Mouse (Mus musculus) E14TG2a.4 (cell line): ENCODE measurements around the gene Adamts13.

Source experiments
- H3K27me3 ChIP-seq: 2 replicates; pipeline ENCODE4 v1.6.1; 2014; ENCODE audit warnings: low read length, control low read depth; ENCODE audit not compliant: insufficient read depth
- H3K36me3 ChIP-seq: 2 replicates; pipeline ENCODE4 v1.6.1; 2014; ENCODE audit warnings: low read length, control low read depth; ENCODE audit not compliant: insufficient read depth
- H3K4me1 ChIP-seq: replicated peaks from 2 replicates; pipeline ENCODE4 v1.6.1; 2014; ENCODE audit warnings: low read depth, low read length, control low read depth
- H3K4me3 ChIP-seq: replicated peaks from 2 replicates; pipeline ENCODE4 v1.5.1; 2014; ENCODE audit warnings: mild to moderate bottlenecking, low read length
- H3K9me3 ChIP-seq: 2 replicates; pipeline ENCODE4 v1.6.1; 2014; ENCODE audit warnings: low read length, control low read depth
- CTCF ChIP-seq: conservative IDR thresholded peaks from 2 replicates; pipeline ENCODE4 v1.5.1; 2014; ENCODE audit warnings: low read length
- NANOG ChIP-seq: IDR thresholded peaks from 2 replicates; pipeline ENCODE4 v1.6.1; 2014; ENCODE audit warnings: borderline replicate concordance, low read length, mixed read lengths
- POU5F1 ChIP-seq: IDR thresholded peaks from 2 replicates; pipeline ENCODE4 v1.6.1; 2014; ENCODE audit warnings: low read length, borderline replicate concordance

Adamts13 gene

DNA sequence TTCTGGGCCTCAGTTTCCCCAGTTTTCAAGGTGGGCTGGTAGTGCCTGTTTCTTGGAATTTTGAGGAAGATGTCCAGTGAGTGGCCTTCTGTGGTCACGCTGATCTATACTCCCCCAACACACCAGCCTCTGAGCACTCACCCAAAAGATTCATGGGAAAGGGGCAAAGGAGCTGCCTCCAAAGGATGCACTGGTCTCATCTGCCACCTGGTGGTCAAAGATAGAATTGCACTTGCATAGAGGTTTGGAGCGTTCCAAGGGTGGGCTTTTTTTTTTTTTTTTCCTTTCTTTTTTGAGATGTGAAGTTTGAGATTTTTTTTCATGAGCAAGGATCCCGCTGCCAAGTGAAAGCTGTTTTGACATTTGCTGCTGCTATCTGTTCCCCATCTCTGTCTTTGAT is 65.4 kb downstream of the Adamts13 start:
- Histone ChIP-seq H3K4me3 (no peak overlapping the region), H3K4me1 (peaks cover 14% of the 10 kb centered on the region), H3K9me3 (no peaks in the 10 kb centered on the region), H3K36me3 (no peaks in the 10 kb centered on the region), H3K27me3 (0 out of 2 replicates have a peak, but pooled peaks cover 3% of the 10 kb centered on the region)
- no peak for TF ChIP-seq NANOG
- TF ChIP-seq CTCF = peak; percentile 98
- no peak for TF ChIP-seq POU5F1

GRCm38 (mm10) chr2:27039286-27039685 is 66.1 kb downstream of the Adamts13 start:
- peak; percentile 60 for TF ChIP-seq CTCF
- no peak for TF ChIP-seq POU5F1
- no peaks in the 10 kb centered on the region for H3K36me3 ChIP-seq
- no peaks in the 10 kb centered on the region for H3K9me3 ChIP-seq
- H3K27me3 ChIP-seq = 0 out of 2 replicates have a peak, but pooled peaks cover 3% of the 10 kb centered on the region
- H3K4me1 ChIP-seq = peaks cover 14% of the 10 kb centered on the region
- H3K4me3 ChIP-seq = no peak overlapping the region

- H3K4me3 ChIP-seq = no peak overlapping the region
- H3K9me3 ChIP-seq = no peaks in the 10 kb centered on the region
- peaks cover 6% of the 10 kb centered on the region for H3K4me1 ChIP-seq
- no peaks in the 10 kb centered on the region for H3K36me3 ChIP-seq
- H3K27me3 ChIP-seq = no peaks in the 10 kb centered on the region
- TF ChIP-seq POU5F1 (no peak), NANOG (no peak), CTCF (no peak)
Observed at GRCm38 (mm10) chr2:27042131-27042844, 69.1 kb downstream of the Adamts13 start.

DNA sequence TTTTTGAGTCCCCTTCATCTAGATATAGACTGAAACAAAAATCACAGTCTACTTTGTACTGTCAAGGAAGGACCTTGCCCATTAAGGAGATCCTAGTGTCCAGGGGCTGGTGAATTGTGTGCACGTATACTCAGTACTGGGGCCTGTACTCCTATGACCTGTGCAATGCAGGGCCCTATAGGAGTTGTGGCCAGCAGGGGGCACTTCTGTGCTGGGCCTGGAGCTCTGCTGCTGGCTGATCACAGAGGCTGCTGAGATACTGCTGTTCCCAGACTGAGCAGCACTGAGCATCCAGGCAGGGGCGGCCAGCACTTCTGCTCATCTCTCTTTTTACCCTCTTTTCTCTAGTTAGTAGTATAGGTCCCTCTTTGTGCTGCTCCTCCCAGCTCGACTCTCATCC is 70.2 kb downstream of the Adamts13 start:
- H3K4me3 ChIP-seq = no peak overlapping the region
- peak; percentile 58 for TF ChIP-seq CTCF
- TF ChIP-seq NANOG = no peak
- TF ChIP-seq POU5F1 = no peak
- no peaks in the 10 kb centered on the region for H3K9me3 ChIP-seq
- H3K4me1 ChIP-seq = peaks cover 1% of the 10 kb centered on the region; the same call in 1 of the 2 replicates
- no peaks in the 10 kb centered on the region for H3K36me3 ChIP-seq
- H3K27me3 ChIP-seq = no peaks in the 10 kb centered on the region

DNA sequence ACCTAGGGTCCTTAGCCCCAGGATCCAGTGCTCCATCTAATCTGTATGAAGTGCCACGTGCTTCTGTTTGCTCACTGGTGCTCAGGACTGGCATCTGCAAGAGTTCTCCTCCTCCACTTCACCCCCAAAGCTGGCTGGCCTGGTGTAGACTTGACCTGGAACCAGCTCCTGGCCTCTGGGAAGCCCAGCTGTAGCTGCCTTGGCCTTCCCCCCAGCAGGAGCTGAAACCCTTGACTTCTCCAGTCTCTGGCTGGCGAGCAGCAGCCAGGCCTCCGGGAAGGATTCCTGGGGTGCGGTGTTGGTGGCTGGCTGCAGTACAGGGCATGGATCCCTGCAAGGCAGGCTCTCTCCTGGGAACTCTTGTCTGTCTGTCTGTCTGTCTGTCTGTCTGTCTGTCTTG is 71.0 kb downstream of the Adamts13 start:
- H3K36me3 ChIP-seq = no peaks in the 10 kb centered on the region
- TF ChIP-seq NANOG (no peak), CTCF (no peak), POU5F1 (no peak)
- no peaks in the 10 kb centered on the region; the same call in 1 of the 2 replicates for H3K4me1 ChIP-seq
- H3K4me3 ChIP-seq = no peak overlapping the region
- H3K9me3 ChIP-seq = no peaks in the 10 kb centered on the region
- no peaks in the 10 kb centered on the region for H3K27me3 ChIP-seq

- Histone ChIP-seq H3K9me3 (no peaks in the 10 kb centered on the region), H3K27me3 (no peaks in the 10 kb centered on the region), H3K4me1 (no peaks in the 10 kb centered on the region), H3K36me3 (no peaks in the 10 kb centered on the region), H3K4me3 (no peak overlapping the region)
- TF ChIP-seq POU5F1 = no peak
- no peak for TF ChIP-seq CTCF
- TF ChIP-seq NANOG = no peak
Observed at GRCm38 (mm10) chr2:27044641-27045040, 71.4 kb downstream of the Adamts13 start.

DNA sequence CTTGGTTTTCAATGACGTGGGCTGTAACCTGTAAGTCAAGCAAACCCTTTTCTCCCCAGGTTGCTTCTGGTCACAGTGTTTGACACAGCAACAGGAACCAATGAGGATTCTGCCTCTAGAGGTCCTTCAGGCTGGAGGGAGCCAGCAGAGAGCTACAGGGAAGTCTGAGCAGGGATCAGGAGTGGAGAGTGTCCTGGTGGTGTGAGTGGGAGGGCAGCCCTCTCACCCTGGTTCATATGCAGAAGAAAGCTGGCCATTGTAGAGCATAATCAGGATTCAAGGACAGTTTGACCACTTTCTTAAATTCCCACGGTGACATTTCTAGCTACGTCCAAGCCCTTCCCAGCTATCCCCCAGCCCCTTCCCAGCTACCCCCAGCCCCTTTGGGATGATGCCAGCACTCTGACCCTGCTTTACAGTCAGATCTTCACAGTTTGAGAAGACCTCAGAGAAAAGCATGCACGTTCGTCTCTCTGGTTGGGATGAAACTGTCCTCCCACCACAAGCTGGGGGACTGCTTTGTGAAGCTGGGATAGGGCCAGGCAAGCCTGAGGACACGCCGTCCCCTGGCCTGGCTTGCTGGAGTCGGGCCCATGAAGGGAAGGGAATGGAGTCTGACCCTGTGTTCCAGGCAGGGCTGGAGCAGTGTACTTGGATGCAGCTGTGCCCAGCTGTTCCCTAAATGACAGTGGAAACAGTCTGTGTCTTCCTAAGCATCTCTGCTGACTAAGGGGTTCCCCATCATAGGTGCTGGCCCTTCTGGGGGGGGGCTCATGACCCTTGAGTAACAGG is 73.0 kb downstream of the Adamts13 start:
- TF ChIP-seq POU5F1 (no peak), CTCF (no peak), NANOG (no peak)
- Histone ChIP-seq H3K27me3 (no peaks in the 10 kb centered on the region), H3K36me3 (no peaks in the 10 kb centered on the region), H3K4me1 (no peaks in the 10 kb centered on the region), H3K9me3 (no peaks in the 10 kb centered on the region), H3K4me3 (no peak overlapping the region)

- H3K36me3 ChIP-seq = no peaks in the 10 kb centered on the region
- no peaks in the 10 kb centered on the region for H3K4me1 ChIP-seq
- no peak overlapping the region for H3K4me3 ChIP-seq
- H3K27me3 ChIP-seq = no peaks in the 10 kb centered on the region
- H3K9me3 ChIP-seq = no peaks in the 10 kb centered on the region
- TF ChIP-seq NANOG (no peak), CTCF (no peak), POU5F1 (no peak)
Observed at GRCm38 (mm10) chr2:27049408-27049807, 76.2 kb downstream of the Adamts13 start.

GRCm38 (mm10) chr2:27058251-27058650 is 85.0 kb downstream of the Adamts13 start:
- H3K27me3 ChIP-seq = no peaks in the 10 kb centered on the region
- H3K4me1 ChIP-seq = no peaks in the 10 kb centered on the region
- TF ChIP-seq NANOG (no peak), CTCF (no peak), POU5F1 (no peak)
- no peaks in the 10 kb centered on the region for H3K36me3 ChIP-seq
- H3K9me3 ChIP-seq = no peaks in the 10 kb centered on the region
- H3K4me3 ChIP-seq = no peak overlapping the region
